Mouse (Mus musculus) midbrain, embryonic 14.5 days (tissue): ENCODE measurements around the gene Atp1a1. TPM values are rescaled to one million over a fixed set of nuclear protein-coding genes. Genes with fewer than 3 reads are reported as not detected.

Experiments
- ATAC-seq: fragments of 200-750 bp; cut with Nextera tagmentation; 2 replicates; pipeline ENCODE4 v1.8.0; 2017; ENCODE audit warnings: moderate number of reproducible peaks, moderate library complexity; ENCODE audit not compliant: low FRiP score, low TSS enrichment
- DNase-seq: peaks from one replicate; pipeline ENCODE4 v3.0.0-alpha.2; 2015
- H3K27ac ChIP-seq: fragments of 300-500 bp; sonication (generic); replicated peaks from 2 replicates; pipeline ENCODE4 v1.5.1; 2014; ENCODE audit warnings: mild to moderate bottlenecking, low read depth, low read length, moderate library complexity
- H3K27me3 ChIP-seq: fragments of 300-500 bp; sonication (generic); 2 replicates; pipeline ENCODE4 v1.6.1; 2014; ENCODE audit warnings: low read length, control low read depth, mixed read lengths; ENCODE audit not compliant: control insufficient read depth, insufficient read depth
- H3K36me3 ChIP-seq: fragments of 300-500 bp; sonication (generic); 2 replicates; pipeline ENCODE4 v1.6.1; 2014; ENCODE audit warnings: low read length, control low read depth; ENCODE audit not compliant: control insufficient read depth, insufficient read depth
- H3K4me1 ChIP-seq: fragments of 300-500 bp; sonication (generic); 2 replicates; pipeline ENCODE4 v1.6.1; 2014; ENCODE audit warnings: mild to moderate bottlenecking, antibody characterized with exemption, low read length, control low read depth; ENCODE audit not compliant: control insufficient read depth, insufficient read depth
- H3K4me2 ChIP-seq: fragments of 300-500 bp; sonication (generic); 2 replicates; pipeline ENCODE4 v1.6.1; 2014; ENCODE audit warnings: mild to moderate bottlenecking, low read length, moderate library complexity
- H3K4me3 ChIP-seq: fragments of 300-500 bp; sonication (generic); replicated peaks from 2 replicates; pipeline ENCODE4 v1.5.1; 2014; ENCODE audit warnings: low read depth, low read length
- H3K9ac ChIP-seq: fragments of 300-500 bp; sonication (generic); replicated peaks from 2 replicates; pipeline ENCODE4 v1.6.1; 2014; ENCODE audit warnings: mild to moderate bottlenecking, low read length, moderate library complexity
- H3K9me3 ChIP-seq: fragments of 300-500 bp; sonication (generic); 2 replicates; pipeline ENCODE4 v1.6.1; 2016; ENCODE audit warnings: low read length, control low read depth, mixed read lengths; ENCODE audit not compliant: control insufficient read depth
- WGBS: fragments of 180-500 bp; shearing (Covaris S2); extraction: QIAGEN DNeasy Blood & Tissue Kit; methylation state at CpG from one replicate; pipeline ENCODE4 v1.1.7; 2014; 5-methylcytosine and 5-hydroxymethylcytosine counted together
- polyA plus RNA-seq: library from polyadenylated mRNA; unstranded; fragments of >200 nt; fragmentation: Nextera tagmentation; extraction: Ambion mirVana; gene quantifications from 2 replicates; pipeline ENCODE4 v1.2.1, GENCODE M21; 2014

The Atp1a1 gene
- polyA plus RNA-seq, 1 experiment from 2014 or later: 80.9 TPM

GRCm38 (mm10) chr3:101572991-101573390, 31.5 kb downstream of the Atp1a1 start:
- H3K4me1 ChIP-seq: peaks cover 23% of the 10 kb centered on the region
- no peak for DNase-seq
- no peak overlapping the region for H3K9ac ChIP-seq
- no peaks in the 10 kb centered on the region for H3K9me3 ChIP-seq
- no peak overlapping the region for H3K4me3 ChIP-seq
- no peak for ATAC-seq
- H3K27ac ChIP-seq: no peak overlapping the region
- H3K4me2 ChIP-seq: no peak overlapping the region
- WGBS: 63% methylated on average over 5 of the region's 5 CpGs
- peaks cover 31% of the 10 kb centered on the region for H3K36me3 ChIP-seq
- no peaks in the 10 kb centered on the region for H3K27me3 ChIP-seq

GRCm38 (mm10) chr3:101572174-101572626, 32.3 kb downstream of the Atp1a1 start:
- WGBS: 34% methylated on average over 7 of the region's 7 CpGs
- H3K36me3 ChIP-seq: peaks cover 23% of the 10 kb centered on the region
- no peak for ATAC-seq

GRCm38 (mm10) chr3:101571515-101572130, 32.9 kb downstream of the Atp1a1 start:
- Histone ChIP-seq H3K27me3 (no peaks in the 10 kb centered on the region), H3K9ac (no peak overlapping the region), H3K4me2 (no peak overlapping the region), H3K4me1 (0 out of 2 replicates have a peak, but pooled peaks cover 10% of the 10 kb centered on the region), H3K27ac (0 out of 2 replicates have a peak overlapping the region, but pooled peaks have one; percentile 32), H3K4me3 (no peak overlapping the region), H3K9me3 (no peaks in the 10 kb centered on the region), H3K36me3 (peaks cover 17% of the 10 kb centered on the region)
- ATAC-seq (peak; percentile 49; the same call in 1 of the 2 replicates), DNase-seq (peak; percentile 35)
- 5% methylated on average over 8 of the region's 8 CpGs for WGBS

More at GRCm38 (mm10) chr3:101572174-101572626, 32.3 kb downstream of the Atp1a1 start:
- Histone ChIP-seq H3K27ac (0 out of 2 replicates have a peak overlapping the region, but pooled peaks have one; percentile 32), H3K27me3 (no peaks in the 10 kb centered on the region), H3K4me1 (peaks cover 15% of the 10 kb centered on the region), H3K9ac (no peak overlapping the region), H3K4me3 (no peak overlapping the region), H3K4me2 (no peak overlapping the region), H3K9me3 (no peaks in the 10 kb centered on the region)
- peak; percentile 60 for DNase-seq

- no peak for DNase-seq
- H3K27me3 ChIP-seq: no peaks in the 10 kb centered on the region
- 0 out of 2 replicates have a peak overlapping the region, but pooled peaks have one; percentile 32 for H3K27ac ChIP-seq
- H3K4me1 ChIP-seq: 0 out of 2 replicates have a peak, but pooled peaks cover 10% of the 10 kb centered on the region
- H3K9ac ChIP-seq: no peak overlapping the region
- peaks cover 10% of the 10 kb centered on the region for H3K36me3 ChIP-seq
- H3K4me2 ChIP-seq: no peak overlapping the region
- 82% methylated on average over 6 of the region's 6 CpGs for WGBS
- no peak overlapping the region for H3K4me3 ChIP-seq
- ATAC-seq: no peak
- no peaks in the 10 kb centered on the region for H3K9me3 ChIP-seq
Observed at GRCm38 (mm10) chr3:101570747-101571514, 33.6 kb downstream of the Atp1a1 start.

GRCm38 (mm10) chr3:101570246-101570645, 34.2 kb downstream of the Atp1a1 start:
- no peak overlapping the region for H3K4me3 ChIP-seq
- H3K4me2 ChIP-seq: no peak overlapping the region
- H3K27me3 ChIP-seq: no peaks in the 10 kb centered on the region
- no peaks in the 10 kb centered on the region for H3K9me3 ChIP-seq
- DNase-seq (no peak), ATAC-seq (no peak)
- WGBS: 64% methylated on average over 3 of the region's 3 CpGs
- H3K36me3 ChIP-seq: peaks cover 3% of the 10 kb centered on the region
- H3K9ac ChIP-seq: no peak overlapping the region
- H3K27ac ChIP-seq: no peak overlapping the region
- H3K4me1 ChIP-seq: 0 out of 2 replicates have a peak, but pooled peaks cover 10% of the 10 kb centered on the region

GRCm38 (mm10) chr3:101568627-101569026, 35.9 kb downstream of the Atp1a1 start:
- 93% methylated on average over 4 of the region's 4 CpGs for WGBS
- Histone ChIP-seq H3K4me2 (no peak overlapping the region), H3K27me3 (no peaks in the 10 kb centered on the region), H3K27ac (no peak overlapping the region), H3K4me1 (0 out of 2 replicates have a peak, but pooled peaks cover 10% of the 10 kb centered on the region), H3K4me3 (no peak overlapping the region), H3K36me3 (no peaks in the 10 kb centered on the region), H3K9me3 (no peaks in the 10 kb centered on the region), H3K9ac (no peak overlapping the region)
- DNase-seq (no peak), ATAC-seq (no peak)

- Histone ChIP-seq H3K36me3 (no peaks in the 10 kb centered on the region), H3K27ac (no peak overlapping the region), H3K9me3 (no peaks in the 10 kb centered on the region), H3K27me3 (no peaks in the 10 kb centered on the region), H3K4me3 (no peak overlapping the region), H3K9ac (no peak overlapping the region), H3K4me1 (peaks cover 18% of the 10 kb centered on the region), H3K4me2 (no peak overlapping the region)
- 98% methylated on average over 2 of the region's 2 CpGs for WGBS
- DNase-seq: no peak
- ATAC-seq: no peak
Observed at GRCm38 (mm10) chr3:101564011-101564410, 40.5 kb downstream of the Atp1a1 start.

GRCm38 (mm10) chr3:101562510-101563209, 41.8 kb downstream of the Atp1a1 start:
- Histone ChIP-seq H3K4me3 (no peak overlapping the region), H3K27me3 (no peaks in the 10 kb centered on the region), H3K27ac (peak overlapping the region; percentile 50; the same call in 1 of the 2 replicates), H3K4me1 (peaks cover 18% of the 10 kb centered on the region), H3K4me2 (no peak overlapping the region), H3K9ac (no peak overlapping the region), H3K9me3 (no peaks in the 10 kb centered on the region), H3K36me3 (no peaks in the 10 kb centered on the region)
- WGBS: 26% methylated on average over 10 of the region's 10 CpGs
- peak; percentile 42 for DNase-seq
- ATAC-seq: no peak; the same call in 1 of the 2 replicates
